In the genomic region with DNA sequence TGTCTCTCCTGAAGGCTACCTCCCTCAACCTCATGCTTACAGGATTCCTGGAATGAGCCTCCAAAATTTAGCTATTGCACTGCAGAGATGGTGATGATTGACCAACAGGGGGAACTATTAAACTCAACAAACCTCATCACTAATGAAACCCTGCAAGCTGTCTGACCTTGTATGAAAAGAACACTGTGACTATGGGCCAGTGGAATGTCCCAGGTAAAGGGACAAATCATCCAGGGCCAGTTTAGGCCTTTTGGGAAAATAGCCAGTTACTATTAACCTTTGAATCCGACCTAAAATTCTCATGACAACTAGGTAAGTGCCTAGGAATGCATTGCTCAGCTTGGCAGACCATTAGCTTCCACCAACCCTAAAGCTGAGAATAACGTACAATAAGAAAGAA, we compare ENCODE assay signal across 19 mouse cellular contexts. TPM values are rescaled to one million over a fixed set of nuclear protein-coding genes. Genes with fewer than 3 reads are reported as not detected.
DNase-seq lines count a peak whose midpoint lies in the region; ATAC-seq and TF ChIP-seq lines count a peak whose summit lies in the region.
"Had no signal": no experiment of that assay in that cellular context is flagged by ENCODE, and none has a peak within 500 bp of the region (broad histone marks: within the 10 kb centered on the region; RNA-seq: fewer than 3 reads in every experiment).

No protein-coding gene starts in this region.

- H3K27me3 ChIP-seq in heart, adult 2 months (ENCODE audit: control insufficient read depth, insufficient read depth, low read length), result no peaks in the 10 kb centered on the region
- peaks cover 3% of the 10 kb centered on the region for H3K27me3 ChIP-seq in Patski
- H3K27me3 ChIP-seq: embryonic facial prominence, embryonic 12.5 days; forebrain, embryonic 15.5 days; heart, embryonic 13.5 days had no signal

- no peak for DNase-seq in heart, adult 2 months
- no peak for DNase-seq in heart, adult 9 months (ENCODE audit: low spot score in 2 of 2)
- peak; percentile 9 to 76 for DNase-seq in kidney, adult 8-10 months
- DNase-seq in kidney, postnatal 4 days, result no peak
- DNase-seq in layer of hippocampus, adult 2 months (ENCODE audit: low spot score in 2 of 2), result no peak
- DNase-seq in layer of hippocampus, adult 11-12 months (ENCODE audit: low spot score), result no peak
- no peak for DNase-seq in Patski (ENCODE audit: low read depth, low spot score)
- DNase-seq in left cerebral cortex, adult 9 months (ENCODE audit: low spot score in 2 of 2), result no peak
- DNase-seq: adrenal gland, postnatal 10 days; cerebellum, adult 11 months; cerebellum, adult 8-10 months; cerebellum, postnatal 25 days; gastrocnemius, postnatal 14 days; heart, postnatal 10 days had no signal

- in situ Hi-C loops in Patski (cut with MboI; ENCODE audit: low pct_unique_long_range_greater_than_20kb), result no loop called here

- no peaks in the 10 kb centered on the region for H3K4me1 ChIP-seq in heart, adult 2 months (ENCODE audit: control insufficient read depth, insufficient read depth, low read length)
- H3K4me1 ChIP-seq: embryonic facial prominence, embryonic 12.5 days; forebrain, embryonic 15.5 days; heart, embryonic 13.5 days had no signal

- intact Hi-C loops in heart, adult 2 months (cut with DNase I), result no loop called here

- TF ChIP-seq CTCF in heart, adult 2 months (IDR thresholded peaks at IDR 0.05), result 0 out of 2 replicates have a peak, but pooled peaks have one; percentile 20
- peak; percentile 17; the same call in 1 of the 2 replicates for TF ChIP-seq CTCF in layer of hippocampus, adult 2 months (conservative IDR thresholded peaks at IDR 0.05)
- TF ChIP-seq CTCF in Patski (IDR thresholded peaks at IDR 0.05), result peak; percentile 26

- no peak for TF ChIP-seq POLR2A in heart, adult 2 months (IDR thresholded peaks at IDR 0.05; ENCODE audit: insufficient read depth, low read depth, low read length)

- H3K36me3 ChIP-seq in heart, adult 2 months (ENCODE audit: control insufficient read depth, insufficient read depth, low read length), result no peaks in the 10 kb centered on the region
- H3K36me3 ChIP-seq: embryonic facial prominence, embryonic 12.5 days; forebrain, embryonic 15.5 days; heart, embryonic 13.5 days had no signal

- H3K4me3 ChIP-seq in heart, adult 2 months, result no peak overlapping the region
- no peak overlapping the region for H3K4me3 ChIP-seq in layer of hippocampus, adult 2 months
- H3K4me3 ChIP-seq: embryonic facial prominence, embryonic 12.5 days; forebrain, embryonic 15.5 days; heart, embryonic 13.5 days had no signal

- POLR2A ChIA-PET in Patski (lab: Charles Lee), result interaction anchor here (0.6 kb wide), 1 partner anchor 14 kb away, joined by 3 read pairs; no protein-coding TSS in a partner anchor

- H3K27ac ChIP-seq in heart, adult 2 months, result no peak overlapping the region
- H3K27ac ChIP-seq in layer of hippocampus, adult 2 months, result no peak overlapping the region
- H3K27ac ChIP-seq: embryonic facial prominence, embryonic 12.5 days; forebrain, embryonic 15.5 days; heart, embryonic 13.5 days; hindbrain, embryonic 14.5 days had no signal

- TF ChIP-seq EP300 in heart, adult 2 months (IDR thresholded peaks at IDR 0.05; ENCODE audit: insufficient read depth, low read depth, low read length), result no peak

- no peaks in the 10 kb centered on the region for H3K79me2 ChIP-seq in heart, adult 2 months (replicated peaks; ENCODE audit: control insufficient read depth, insufficient read depth, low read length)

- WGBS in heart, adult 2 months, result 65% methylated on average over 2 of the region's 2 CpGs

- H3K9ac ChIP-seq in heart, adult 2 months (ENCODE audit: low read depth, low read length), result no peak overlapping the region
- H3K9ac ChIP-seq: embryonic facial prominence, embryonic 12.5 days; forebrain, embryonic 15.5 days; heart, embryonic 13.5 days; hindbrain, embryonic 14.5 days had no signal

- no peak for ATAC-seq in Patski
- ATAC-seq: forebrain, embryonic 15.5 days had no signal

- CTCF ChIA-PET in Patski (lab: Charles Lee), result interaction anchor here (1.0 to 1.6 kb wide), 4 partner anchors 10 to 209 kb away, joined by 3 to 5 read pairs (median 3); no protein-coding TSS in a partner anchor

RNA-seq across cellular contexts. Expression of a gene that starts 42.6 kb away (rescaled TPM):
- total RNA-seq in heart, adult 2 months (2021), result 1 to 10 TPM; 3.3 to 3.4 TPM
- 7.8 and 17.4 TPM in 2 replicates for polyA plus RNA-seq in heart, adult 2 months (2012; rRNA removed)
- under 1 TPM; 0.29 to 0.72 TPM for total RNA-seq in layer of hippocampus, adult 2 months (2021)
- polyA plus RNA-seq in Patski (2021), result 0.01 TPM
- total RNA-seq: hematopoietic stem cell, adult 5-6 weeks had no signal

Comparison
In these comparisons a context has a peak if more than half of its experiments do, and no peak if none do; other contexts are left out.
1. DNase-seq: peak in kidney, adult 8-10 months (2 of 2); none in heart, adult 2 months (0 of 2), heart, adult 9 months (0 of 2), kidney, postnatal 4 days (0 of 2), layer of hippocampus, adult 2 months (0 of 2), layer of hippocampus, adult 11-12 months (single experiment), Patski (single experiment) and left cerebral cortex, adult 9 months (0 of 2).
2. Peak in every context shown above with its lines, with median percentiles within 50 percentile points of each other: CTCF ChIP-seq.